Mouse (Mus musculus) R1 (cell line): ENCODE results near the gene Ankrd31.

ENCODE experiments used
- DNase-seq: peaks from one replicate; pipeline ENCODE4 v3.0.0-alpha.2; 2018; ENCODE audit warnings: low read depth, low spot score

Ankrd31 gene

DNA sequence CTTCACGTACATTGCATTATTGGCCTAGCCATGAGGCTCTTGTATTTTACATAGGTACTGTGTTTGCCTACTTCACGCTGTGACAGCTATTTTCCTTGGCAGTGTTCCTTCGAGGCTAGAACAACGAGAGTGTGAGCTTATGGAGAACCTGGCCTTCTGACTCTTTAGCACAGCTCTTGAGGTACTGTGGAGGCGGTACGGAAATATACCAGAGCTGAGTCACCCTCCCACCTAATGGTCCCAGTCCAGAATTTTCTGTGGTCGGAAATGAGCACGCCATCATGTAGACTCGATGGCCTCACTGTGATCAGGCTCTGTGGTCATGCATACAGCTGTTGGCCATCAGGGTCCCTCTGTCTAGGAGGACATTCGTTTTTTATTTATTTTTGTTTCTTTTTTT lies 191.6 kb downstream of the Ankrd31 start:
- no peak for DNase-seq

GRCm38 (mm10) chr13:96941481-96941880 lies 193.4 kb downstream of the Ankrd31 start:
- DNase-seq = peak; percentile 61

DNA sequence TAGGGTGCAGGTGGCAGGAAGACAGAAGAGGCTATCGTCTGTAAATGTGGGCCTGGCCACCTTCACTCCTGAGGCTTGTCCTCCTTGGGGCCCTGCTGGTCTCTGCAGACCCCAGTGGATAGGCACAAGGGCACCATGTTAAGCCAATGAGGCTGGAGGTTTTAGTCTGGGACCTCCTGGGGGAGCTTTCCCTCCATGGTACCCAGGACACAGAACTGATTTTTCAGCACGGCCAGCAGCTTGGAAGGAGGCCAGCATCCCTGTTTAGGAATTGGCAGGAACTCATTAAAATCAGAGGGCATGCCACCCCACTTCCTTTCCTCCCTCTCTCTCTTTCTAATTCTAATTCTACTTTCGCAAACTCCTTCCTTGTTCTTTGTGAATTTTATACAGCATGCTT lies 195.5 kb downstream of the Ankrd31 start:
- no peak for DNase-seq

- no peak for DNase-seq
Observed at GRCm38 (mm10) chr13:96945748-96946147, 197.7 kb downstream of the Ankrd31 start.

DNA sequence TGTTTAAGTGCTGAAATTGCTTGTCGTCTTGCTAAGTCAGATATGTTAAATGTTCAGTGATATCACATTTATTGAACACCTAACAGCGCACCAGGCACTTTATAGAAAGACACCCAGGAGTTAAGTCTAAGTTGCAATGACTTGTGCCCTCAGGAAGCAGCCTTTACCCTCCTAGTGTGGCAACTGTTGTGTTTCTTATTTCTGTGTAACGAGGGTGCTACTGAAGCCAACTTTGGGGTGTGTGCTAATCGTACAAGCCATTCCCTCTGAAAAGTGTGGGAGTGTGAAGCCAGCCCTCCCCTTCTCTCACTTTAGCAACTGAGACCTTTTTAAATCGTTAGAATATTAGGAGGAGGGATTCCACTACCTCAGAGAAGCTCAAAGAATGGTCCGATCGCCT lies 199.7 kb downstream of the Ankrd31 start:
- DNase-seq = no peak

DNA sequence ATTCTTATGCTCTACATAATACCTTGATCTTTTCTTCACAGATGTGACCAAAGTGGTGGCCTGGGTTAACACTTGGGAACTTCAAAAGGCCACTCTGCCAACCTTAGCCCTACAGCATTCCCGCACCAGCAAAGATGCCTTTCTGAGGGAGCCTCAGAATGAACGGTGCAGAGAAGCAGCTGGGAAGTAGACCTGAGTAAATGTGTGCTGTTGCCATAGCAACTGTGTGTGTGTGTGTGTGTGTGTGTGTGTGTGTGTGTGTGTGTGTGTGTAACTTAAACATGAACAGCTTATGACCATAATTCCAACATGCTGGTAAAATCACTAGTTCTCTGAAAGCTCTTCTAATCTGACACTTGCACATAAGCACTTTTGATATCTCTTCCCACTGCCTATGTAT lies 203.8 kb downstream of the Ankrd31 start:
- no peak for DNase-seq

- no peak for DNase-seq
Observed at GRCm38 (mm10) chr13:96956466-96956865, 208.4 kb downstream of the Ankrd31 start.
